Mouse (Mus musculus) NIH3T3 (cell line): Measurements from ENCODE around the gene Dhh.

ENCODE experiments used
- DNase-seq: peaks from one replicate; pipeline ENCODE4 v3.0.0-alpha.2; 2012; ENCODE audit warnings: low read depth

The Dhh gene

DNA sequence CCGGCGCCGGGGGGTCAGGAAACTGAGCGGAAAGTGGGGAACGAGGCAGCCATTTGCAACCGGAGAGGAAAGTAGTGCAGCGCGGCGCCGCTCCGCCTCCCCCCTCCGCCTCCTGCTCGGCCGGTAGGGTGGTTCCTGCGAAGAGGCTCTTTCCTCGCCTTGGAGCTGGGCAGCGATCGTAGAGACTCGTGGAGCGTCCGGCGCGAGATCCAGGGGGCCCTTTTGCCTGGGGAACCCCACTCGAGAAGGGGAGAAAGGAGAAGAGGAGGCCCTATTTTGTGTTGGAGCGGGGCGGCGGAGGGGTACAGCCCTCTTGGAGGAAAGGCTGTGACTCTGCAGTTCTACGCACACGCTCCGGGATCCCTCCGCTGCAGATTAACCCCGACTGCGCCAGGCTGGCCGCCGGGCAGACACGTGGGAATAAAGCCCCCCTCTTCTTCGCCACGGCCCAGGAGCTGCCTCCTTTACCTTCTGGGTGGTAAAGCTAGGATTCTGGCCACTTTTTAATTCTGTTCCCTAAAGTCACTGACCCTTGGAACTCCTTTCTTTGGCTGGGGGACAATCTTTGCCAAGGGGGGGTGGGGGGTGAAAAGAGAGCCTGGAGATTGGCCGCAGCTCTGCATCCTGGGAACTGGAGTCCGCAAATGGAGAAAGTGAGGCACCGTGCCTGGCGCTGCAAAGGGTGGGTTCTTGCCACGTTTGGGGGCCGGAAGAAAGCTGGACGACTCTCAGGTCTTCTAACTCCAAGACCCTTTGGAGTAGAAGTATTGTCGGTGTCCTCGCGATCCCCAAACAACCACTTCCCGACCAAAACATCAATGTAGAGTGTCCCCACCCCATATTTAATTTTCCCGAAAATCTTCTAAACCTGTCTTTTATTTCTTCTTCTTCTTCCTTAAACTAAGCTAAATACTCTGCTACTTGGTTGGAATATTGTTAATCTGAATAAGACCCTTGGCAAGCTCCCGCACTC is 26.1 kb downstream of the Dhh start:
- peak; percentile 96 for DNase-seq

DNA sequence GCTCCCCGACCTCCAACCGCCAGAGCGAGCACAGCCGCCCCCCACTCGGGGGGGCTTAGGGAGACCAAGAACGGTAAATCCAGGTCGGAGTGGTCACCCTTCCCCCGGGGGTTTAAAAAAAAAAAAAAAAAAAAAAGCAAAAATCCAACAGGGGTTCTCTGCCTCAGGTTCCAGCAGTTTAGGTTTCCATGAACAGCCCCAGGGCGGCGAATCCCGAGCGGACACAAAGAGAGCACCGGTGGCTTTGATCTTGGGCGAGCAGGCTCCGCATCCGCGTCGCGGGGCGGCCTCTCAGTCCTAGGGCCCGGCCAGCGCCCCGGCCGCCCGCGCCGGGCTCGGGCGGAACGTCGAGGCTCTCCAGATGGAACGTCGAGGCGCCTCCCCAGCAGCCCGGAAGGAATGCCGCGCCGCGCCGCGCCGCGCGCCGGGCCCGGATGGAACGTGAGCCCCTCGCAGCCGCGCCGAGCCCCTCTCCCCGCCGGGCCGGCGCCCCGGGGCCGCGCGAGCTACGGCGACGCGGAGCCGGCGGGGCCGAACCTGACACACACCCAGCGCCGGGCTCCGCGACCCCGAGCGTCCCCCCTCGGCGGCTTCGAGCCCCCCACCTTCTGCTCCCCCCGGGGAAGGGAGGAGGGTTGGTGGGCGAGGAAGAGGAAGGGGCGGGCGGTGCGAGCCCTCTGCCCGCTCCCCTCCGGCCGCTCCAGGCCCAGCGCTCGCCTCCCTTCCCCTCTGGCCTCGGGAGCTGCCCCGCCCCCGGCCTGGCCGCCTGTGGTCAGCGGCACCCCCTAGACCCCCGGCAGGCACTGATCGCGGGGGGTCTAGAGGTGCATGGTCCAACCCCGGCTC is 27.0 kb downstream of the Dhh start, which contains the start of gene Kmt2d:
Kmt2d (minus strand) TSS at position 135 of the 846 bp plus-strand sequence.
- peak; percentile 60 for DNase-seq

DNA sequence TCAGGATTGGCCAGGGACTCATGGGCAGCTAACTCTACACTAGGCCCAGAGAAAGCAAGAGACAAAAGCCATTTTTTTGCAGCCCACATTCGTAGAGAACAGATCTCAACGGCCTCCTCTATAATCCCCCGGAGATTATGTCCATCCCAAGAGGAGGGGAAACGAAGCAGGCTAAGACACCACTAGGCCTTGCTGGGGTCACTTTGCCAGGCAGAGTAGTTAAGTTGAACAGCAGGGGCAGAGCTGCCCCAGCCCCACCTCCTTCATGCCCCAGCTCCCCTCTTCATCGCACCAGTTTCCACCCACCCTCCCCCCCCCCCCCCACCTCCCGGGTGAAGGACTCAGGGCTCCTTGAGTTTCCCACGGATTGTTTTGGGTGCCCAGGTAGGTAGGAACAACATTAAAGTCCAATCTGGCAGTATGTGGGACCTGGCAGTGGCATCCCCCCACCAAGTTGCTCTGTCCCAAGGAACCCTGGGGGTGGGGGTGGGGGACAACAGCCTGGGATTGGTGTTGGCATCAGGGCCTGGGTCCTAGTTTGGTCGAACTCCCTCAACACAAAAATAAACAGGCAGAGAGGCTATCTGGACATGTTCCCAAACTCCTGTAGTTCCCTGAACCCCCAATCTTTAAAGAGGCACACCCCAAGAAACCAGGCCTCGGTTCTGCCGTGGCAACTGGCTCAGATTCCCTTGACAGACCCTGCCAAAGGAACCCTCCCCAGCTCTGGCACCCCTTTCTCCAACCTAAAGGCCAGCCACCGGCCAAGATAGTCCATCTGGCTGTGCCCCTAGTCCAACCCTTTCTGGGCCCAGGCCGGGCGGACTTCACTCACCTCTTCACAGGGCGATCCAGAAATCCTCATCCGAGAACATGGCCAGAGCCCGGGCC is 27.9 kb downstream of the Dhh start:
- peak; percentile 45 for DNase-seq

DNA sequence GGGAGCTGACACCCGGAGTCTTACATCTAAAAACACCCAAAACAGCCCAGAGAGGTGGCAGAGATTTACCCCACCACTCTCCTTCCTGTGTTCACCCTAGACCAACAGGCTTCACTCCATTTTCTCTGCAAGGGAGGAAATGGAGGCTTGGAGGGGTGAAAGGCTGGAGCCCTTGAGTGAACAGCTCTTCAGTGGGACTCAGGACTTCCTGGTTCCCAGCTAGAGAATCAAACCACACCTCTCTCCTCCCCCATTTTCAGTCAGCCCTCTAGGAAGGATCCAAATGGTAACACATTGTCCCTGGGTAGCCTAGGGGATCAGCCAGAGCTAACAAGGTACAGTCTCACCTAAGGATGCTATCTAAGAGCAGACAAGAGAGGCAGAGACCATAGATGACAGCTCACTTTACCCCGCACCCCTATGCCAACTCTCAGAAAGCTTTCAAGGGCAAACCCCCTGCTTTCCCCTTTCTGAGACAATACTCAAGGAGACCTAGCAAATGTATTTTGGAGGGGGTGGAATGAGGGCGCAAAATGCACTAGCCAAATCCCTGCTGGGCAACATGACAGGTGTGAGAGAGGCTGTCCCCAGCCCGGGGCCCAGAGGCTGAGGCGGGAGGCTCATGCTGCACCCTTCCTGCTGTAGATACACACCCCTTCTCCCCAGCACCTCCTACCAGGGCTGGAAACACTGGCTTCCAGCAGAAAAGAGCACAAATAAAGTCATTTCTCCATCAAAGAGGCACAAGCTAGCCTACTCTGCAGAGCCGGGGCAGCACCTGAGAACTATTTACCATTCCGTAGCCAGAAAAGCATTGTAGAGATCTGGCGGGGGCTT is 28.8 kb downstream of the Dhh start:
- DNase-seq = peak; percentile 19

DNA sequence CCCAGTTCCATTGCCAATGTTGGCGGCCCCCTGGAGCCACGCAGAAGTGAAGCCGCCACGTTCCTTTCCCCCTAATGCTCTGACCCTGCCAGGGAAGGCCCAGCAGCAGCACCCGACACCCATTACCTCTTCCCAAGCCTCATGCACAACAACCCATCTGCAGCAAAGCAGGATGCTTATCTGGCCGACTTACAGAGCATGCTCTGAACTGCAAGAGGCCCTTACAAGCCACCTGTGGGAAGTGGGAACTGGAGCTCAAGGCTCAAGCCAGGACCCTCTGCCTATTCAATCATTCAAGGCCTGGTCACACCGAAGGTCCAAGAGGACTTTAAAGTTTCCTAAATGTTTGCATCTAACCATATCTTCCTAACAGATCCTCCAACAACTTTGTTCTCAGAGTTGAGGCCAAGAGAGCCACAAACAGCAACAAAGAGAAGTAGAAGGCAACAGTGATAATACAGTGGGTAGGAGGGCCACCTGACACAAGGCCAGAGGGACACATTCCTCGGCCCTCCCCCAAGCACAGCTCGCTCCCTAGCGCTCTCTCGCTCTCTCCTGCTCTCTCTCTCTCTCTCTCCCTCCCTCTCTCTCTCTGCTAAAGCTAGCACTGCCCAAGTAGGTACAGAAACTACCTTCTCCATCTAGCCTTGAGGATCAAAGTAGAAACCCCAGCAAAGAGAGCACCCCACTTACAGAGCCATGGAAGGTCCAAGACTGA is 29.8 kb downstream of the Dhh start:
- no peak for DNase-seq

- DNase-seq = peak; percentile 66
These were observed 31.0 kb downstream of the Dhh start for GRCm38 (mm10) chr15:98867321-98867720.

DNA sequence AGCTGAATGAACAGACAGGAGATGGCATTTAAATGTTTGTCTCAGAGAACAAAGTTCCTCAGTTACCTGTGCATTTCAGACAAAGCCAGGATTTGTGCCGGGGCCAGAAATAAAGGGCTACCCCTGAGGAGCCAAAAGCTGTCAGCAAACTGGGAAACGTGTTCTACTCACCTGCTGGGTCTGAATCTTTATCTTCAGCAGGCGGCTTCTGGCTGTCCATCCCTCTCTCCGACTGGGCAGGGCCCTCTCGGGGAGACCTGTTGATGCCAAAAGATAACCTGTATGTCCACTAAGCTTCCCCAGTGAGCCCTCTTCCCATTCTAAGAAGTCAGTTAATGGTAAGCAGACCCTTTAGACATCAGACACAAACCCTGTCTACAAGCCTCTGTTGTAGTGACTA is 31.8 kb downstream of the Dhh start:
- no peak for DNase-seq

DNA sequence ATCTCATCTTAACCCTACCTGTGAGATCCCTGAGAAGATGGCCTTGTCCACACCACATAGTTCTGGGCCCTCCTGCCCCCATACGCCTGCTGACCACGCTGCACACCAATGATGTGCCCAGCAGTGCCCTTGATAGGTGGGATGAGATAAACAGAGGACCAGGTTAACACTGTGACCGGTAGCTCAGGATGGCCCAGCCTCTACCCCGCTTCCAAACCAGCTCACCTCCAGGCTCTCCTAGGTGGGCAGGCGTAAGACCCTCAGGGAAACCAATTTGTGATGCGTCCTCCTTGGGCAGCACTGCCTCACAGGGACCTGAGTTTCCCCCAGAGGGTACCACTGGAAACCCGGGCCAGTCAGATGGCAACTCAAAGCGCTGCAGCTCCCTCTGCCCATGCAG is 32.6 kb downstream of the Dhh start:
- no peak for DNase-seq

GRCm38 (mm10) chr15:98864951-98865350 is 33.4 kb downstream of the Dhh start:
- DNase-seq = no peak

DNA sequence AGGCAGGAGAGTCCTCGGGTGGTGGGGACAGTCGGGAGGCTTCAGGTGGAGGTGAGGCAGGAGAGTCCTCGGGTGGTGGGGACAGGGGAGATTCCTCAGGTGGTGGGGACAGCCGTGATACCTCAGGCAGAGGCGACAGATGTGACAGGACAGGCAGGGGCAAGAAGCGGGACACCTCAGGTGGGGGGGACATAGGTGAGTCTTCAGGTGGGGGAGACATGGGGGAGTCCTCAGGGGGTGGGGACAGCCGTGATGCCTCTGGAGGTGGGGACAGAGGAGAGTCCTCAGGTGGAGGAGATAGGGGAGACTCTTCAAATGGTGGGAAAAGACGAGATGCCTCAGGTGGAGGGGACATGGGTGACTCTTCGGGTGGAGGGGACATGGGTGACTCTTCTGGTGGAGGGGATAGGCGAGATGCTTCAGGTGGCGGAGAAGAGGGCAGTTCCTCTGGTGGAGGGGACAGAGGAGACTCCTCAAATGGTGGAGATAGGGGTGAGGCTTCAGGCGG is 34.8 kb downstream of the Dhh start:
- DNase-seq = no peak

DNA sequence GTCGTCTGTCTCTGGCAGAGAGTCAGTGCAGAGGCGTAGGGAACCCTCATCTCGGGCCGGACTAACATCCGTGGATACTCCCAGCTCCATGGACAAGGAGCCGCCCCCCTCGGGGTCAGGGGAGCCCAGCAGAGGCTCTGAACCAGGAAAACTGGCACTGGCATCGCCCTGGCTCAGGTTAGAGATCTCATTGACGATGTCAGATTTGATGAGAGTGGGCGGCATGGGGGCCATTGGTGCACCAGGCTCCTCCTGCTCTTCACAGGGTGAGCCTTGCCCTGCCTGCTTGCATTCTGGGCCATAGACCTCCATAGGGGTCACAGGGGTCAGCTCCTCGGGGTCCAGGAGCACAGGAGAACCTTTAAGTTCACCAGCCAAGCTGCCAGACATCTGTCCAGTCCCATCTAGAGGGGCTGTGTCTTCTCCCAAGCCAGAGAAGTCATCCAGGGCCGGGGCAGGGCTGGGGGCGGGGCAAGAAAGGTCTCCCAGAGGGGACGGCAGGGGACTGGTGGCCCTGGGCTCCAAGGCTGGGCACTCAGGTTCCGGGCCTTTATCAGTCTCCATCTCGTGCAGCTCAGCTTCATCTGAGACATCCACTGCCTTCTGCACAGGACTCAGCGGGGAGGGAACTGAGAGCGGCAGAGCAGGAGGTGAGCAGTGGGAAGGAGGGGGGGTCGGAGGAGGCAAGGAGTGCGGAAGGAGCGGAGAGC is 36.5 kb downstream of the Dhh start:
- DNase-seq = no peak

GRCm38 (mm10) chr15:98860921-98861320 is 37.4 kb downstream of the Dhh start:
- DNase-seq = no peak

DNA sequence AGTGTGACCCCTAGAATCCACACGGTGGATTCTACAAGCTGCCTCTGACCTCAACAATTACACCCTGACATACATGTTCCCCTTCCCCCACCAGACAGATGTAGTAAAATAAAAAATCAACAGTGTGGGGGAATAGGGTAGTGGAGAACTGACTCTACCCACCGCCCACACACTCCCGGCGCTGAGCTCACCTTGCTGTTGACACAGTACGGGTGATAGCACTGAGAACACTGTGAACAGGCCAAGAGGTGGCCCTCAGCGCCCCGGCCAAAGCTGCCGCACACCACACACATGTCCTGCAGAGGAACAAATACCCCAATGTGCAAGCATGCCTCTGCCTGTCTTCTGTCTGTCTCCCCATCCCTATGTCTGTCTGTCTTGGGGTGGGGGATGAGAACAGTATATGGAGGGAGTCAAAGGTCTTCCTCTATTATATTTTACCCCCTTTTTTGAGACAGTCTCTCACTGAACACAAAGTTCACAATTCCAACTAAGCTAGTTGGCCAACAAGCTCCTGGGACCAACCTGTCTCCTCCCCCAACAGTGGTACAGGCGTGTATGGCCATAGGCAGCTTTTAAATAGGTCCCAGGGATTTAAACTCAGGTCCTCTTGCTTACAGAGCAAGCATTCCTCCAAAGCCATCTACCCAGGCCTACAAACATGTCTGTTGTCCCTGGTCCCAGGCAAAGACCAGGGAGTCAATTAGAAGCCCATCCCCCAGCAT is 38.9 kb downstream of the Dhh start:
- DNase-seq = no peak

DNA sequence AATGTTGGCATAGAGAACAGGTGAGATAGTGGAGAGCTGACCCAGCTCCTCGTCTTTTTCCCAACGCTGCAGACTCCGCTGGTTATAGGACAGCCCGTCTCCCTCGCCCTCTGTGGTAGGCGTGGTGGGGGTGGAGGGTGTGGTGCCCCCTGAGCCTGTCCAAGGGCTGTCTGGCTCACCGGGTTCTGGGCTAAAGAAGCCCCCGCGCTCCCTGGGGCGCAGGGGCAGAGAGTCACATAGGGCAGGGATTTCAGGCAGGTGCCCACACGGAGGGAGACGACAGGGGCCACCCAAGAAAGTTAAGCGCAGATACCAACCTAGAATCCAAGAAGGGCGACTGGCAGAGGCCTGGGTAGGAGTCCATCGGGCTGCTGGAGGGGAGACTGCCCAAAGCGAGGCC is 44.1 kb downstream of the Dhh start:
- DNase-seq = no peak

- DNase-seq = no peak
These were observed 45.0 kb downstream of the Dhh start for GRCm38 (mm10) chr15:98853161-98853937.

- DNase-seq = no peak
These were observed 45.6 kb downstream of the Dhh start for GRCm38 (mm10) chr15:98852733-98853132.

GRCm38 (mm10) chr15:98852071-98852470 is 46.3 kb downstream of the Dhh start:
- no peak for DNase-seq
